Mouse (Mus musculus) kidney, postnatal 0 days (tissue): ENCODE data around the gene Rbm48. TPM values are rescaled to one million over a fixed set of nuclear protein-coding genes. Genes with fewer than 3 reads are reported as not detected.

Experiments
- ATAC-seq: fragments of 200-750 bp; cut with Nextera tagmentation; replicated peaks from 2 replicates; pipeline ENCODE4 v1.8.0; 2017; ENCODE audit warnings: low read depth, moderate number of reproducible peaks, moderate TSS enrichment, moderate library complexity; ENCODE audit not compliant: low FRiP score
- DNase-seq: peaks from one replicate; pipeline ENCODE4 v3.0.0-alpha.2; 2016; ENCODE audit warnings: low spot score
- H3K27ac ChIP-seq: fragments of 300-500 bp; sonication (generic); 2 replicates; pipeline ENCODE4 v1.5.1; 2014; ENCODE audit warnings: mild to moderate bottlenecking
- H3K27me3 ChIP-seq: fragments of 300-500 bp; sonication (generic); 2 replicates; pipeline ENCODE4 v1.6.1; 2014; ENCODE audit warnings: low read length, mixed read lengths; ENCODE audit not compliant: insufficient read depth
- H3K36me3 ChIP-seq: fragments of 300-500 bp; sonication (generic); 2 replicates; pipeline ENCODE4 v1.6.1; 2014; ENCODE audit warnings: low read length, mixed read lengths; ENCODE audit not compliant: insufficient read depth
- H3K4me1 ChIP-seq: fragments of 300-500 bp; sonication (generic); replicated peaks from 2 replicates; pipeline ENCODE4 v1.6.1; 2014; ENCODE audit warnings: antibody characterized with exemption, low read length, mixed read lengths; ENCODE audit not compliant: insufficient read depth
- H3K4me2 ChIP-seq: fragments of 300-500 bp; sonication (generic); 2 replicates; pipeline ENCODE4 v1.6.1; 2014; ENCODE audit warnings: mild to moderate bottlenecking, low read length, moderate library complexity, mixed read lengths
- H3K4me3 ChIP-seq: fragments of 300-500 bp; sonication (generic); replicated peaks from 2 replicates; pipeline ENCODE4 v1.5.1; 2014; ENCODE audit warnings: low read depth, low read length
- H3K9ac ChIP-seq: fragments of 300-500 bp; sonication (generic); 2 replicates; pipeline ENCODE4 v1.6.1; 2014; ENCODE audit warnings: low read depth, low read length
- H3K9me3 ChIP-seq: fragments of 300-500 bp; sonication (generic); replicated peaks from 2 replicates; pipeline ENCODE4 v1.6.1; 2016; ENCODE audit warnings: low read length, inconsistent platforms, mixed read lengths
- CTCF ChIP-seq: IDR thresholded peaks from 2 replicates; pipeline ENCODE4 v1.5.1; 2016; ENCODE audit warnings: antibody characterized with exemption, low read depth, mild to moderate bottlenecking, moderate library complexity
- WGBS: fragments of 180-500 bp; shearing (Covaris S2); extraction: QIAGEN DNeasy Blood & Tissue Kit; methylation state at CpG from one replicate; pipeline ENCODE4 v1.1.7; 2014; 5-methylcytosine and 5-hydroxymethylcytosine counted together
- polyA plus RNA-seq: library from polyadenylated mRNA; unstranded; fragments of >200 nt; fragmentation: Nextera tagmentation; extraction: Ambion mirVana; gene quantifications from 2 replicates; pipeline ENCODE4 v1.2.1, GENCODE M21; 2015

The Rbm48 gene
- 10.2 and 12.1 TPM in 2 replicates for polyA plus RNA-seq

DNA sequence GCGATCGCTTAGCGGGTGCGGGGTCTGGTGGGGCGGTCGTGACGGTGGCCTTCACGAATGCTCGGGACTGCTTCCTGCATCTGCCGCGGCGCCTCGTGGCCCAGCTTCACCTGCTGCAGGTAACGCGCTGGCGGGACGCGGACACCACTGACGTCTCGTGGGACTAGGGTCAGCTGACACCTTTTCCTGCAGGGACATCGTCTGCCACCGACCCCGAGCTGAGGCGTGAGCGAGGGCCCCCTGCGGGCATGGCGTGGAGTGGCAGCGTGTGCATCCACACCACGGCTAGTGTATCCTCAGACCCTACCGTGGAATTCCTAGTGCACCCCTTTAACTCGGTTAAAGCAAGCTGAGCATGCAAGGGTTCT lies at the start of gene Rbm48:
TSS of gene Rbm48 (minus strand) at position 187 of the 368 bp plus-strand sequence.
- Histone ChIP-seq H3K36me3 (no peaks in the 10 kb centered on the region), H3K27ac (peak within 1 kb of the TSS; percentile 81), H3K27me3 (no peaks in the 10 kb centered on the region), H3K9ac (peak within 1 kb of the TSS; percentile 69), H3K9me3 (no peaks in the 10 kb centered on the region), H3K4me2 (peak within 1 kb of the TSS; percentile 91), H3K4me3 (peak within 1 kb of the TSS; percentile 81), H3K4me1 (no peaks in the 10 kb centered on the region)
- DNase-seq = peak; percentile 81
- WGBS = under 1% methylated on average over 31 of the region's 31 CpGs
- ATAC-seq = peak; percentile 89
- TF ChIP-seq CTCF = peak; percentile 66

- Histone ChIP-seq H3K4me3 (no peak overlapping the region), H3K27ac (no peak overlapping the region), H3K4me2 (no peak overlapping the region), H3K9me3 (no peaks in the 10 kb centered on the region), H3K9ac (no peak overlapping the region), H3K27me3 (no peaks in the 10 kb centered on the region), H3K36me3 (peaks cover 22% of the 10 kb centered on the region), H3K4me1 (no peaks in the 10 kb centered on the region)
- ATAC-seq = no peak
- WGBS = 82% methylated on average over 6 of the region's 6 CpGs
- DNase-seq = no peak
- no peak for TF ChIP-seq CTCF
Observed at GRCm38 (mm10) chr5:3645326-3645725, 48.9 kb upstream of the Rbm48 start.

DNA sequence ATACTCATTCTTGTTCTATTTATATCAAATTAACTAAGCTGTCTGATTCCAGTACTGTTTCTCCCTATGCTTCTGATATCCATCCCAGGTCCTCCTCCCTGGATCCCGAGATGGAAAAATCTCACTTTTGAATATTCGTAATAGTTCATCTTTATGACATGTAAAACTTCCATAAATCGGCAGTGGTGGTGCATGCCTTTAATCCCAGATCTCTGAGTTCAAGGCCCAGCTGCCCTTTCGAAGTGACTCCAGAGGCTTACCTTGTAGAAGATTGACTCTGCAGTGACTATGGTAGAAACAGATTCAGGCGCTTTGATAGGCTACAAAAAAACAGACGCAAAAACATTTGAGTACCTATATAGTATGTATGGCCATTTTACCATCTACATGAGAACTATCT lies 48.2 kb upstream of the Rbm48 start:
- Histone ChIP-seq H3K27ac (no peak overlapping the region), H3K36me3 (peaks cover 22% of the 10 kb centered on the region), H3K9ac (no peak overlapping the region), H3K27me3 (no peaks in the 10 kb centered on the region), H3K4me2 (no peak overlapping the region), H3K4me3 (no peak overlapping the region), H3K9me3 (no peaks in the 10 kb centered on the region), H3K4me1 (no peaks in the 10 kb centered on the region)
- DNase-seq = no peak
- WGBS = 95% methylated on average over 6 of the region's 6 CpGs
- TF ChIP-seq CTCF = no peak
- no peak for ATAC-seq

GRCm38 (mm10) chr5:3635286-3635685 lies 38.9 kb upstream of the Rbm48 start:
- no peaks in the 10 kb centered on the region for H3K9me3 ChIP-seq
- H3K27ac ChIP-seq = no peak overlapping the region
- TF ChIP-seq CTCF = no peak
- no peak for DNase-seq
- H3K36me3 ChIP-seq = 0 out of 2 replicates have a peak, but pooled peaks cover 15% of the 10 kb centered on the region
- no peak overlapping the region for H3K4me3 ChIP-seq
- ATAC-seq = no peak
- no peaks in the 10 kb centered on the region for H3K4me1 ChIP-seq
- WGBS = 79% methylated on average over 8 of the region's 8 CpGs
- no peak overlapping the region for H3K4me2 ChIP-seq
- H3K9ac ChIP-seq = no peak overlapping the region
- H3K27me3 ChIP-seq = no peaks in the 10 kb centered on the region

DNA sequence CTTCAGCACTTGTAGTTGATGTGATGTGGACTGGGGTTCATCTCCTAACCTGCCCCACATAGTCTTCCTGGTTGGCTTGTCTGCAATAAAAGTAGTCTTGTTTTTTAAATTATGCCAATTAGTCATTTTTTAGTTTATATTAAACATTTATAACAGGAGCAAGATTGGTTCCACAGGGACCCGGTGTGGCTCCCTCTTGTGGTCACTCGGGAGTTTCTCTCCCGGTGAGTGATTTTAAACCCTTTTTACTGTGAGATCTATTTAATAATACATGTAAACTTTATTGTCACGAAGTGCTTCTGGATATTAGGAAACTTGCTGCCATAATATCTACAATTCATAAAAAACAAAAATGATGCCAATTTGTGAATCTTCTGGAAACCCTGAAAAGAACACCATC lies 37.6 kb upstream of the Rbm48 start:
- no peak overlapping the region for H3K9ac ChIP-seq
- DNase-seq = peak; percentile 7
- no peaks in the 10 kb centered on the region for H3K27me3 ChIP-seq
- no peak overlapping the region for H3K27ac ChIP-seq
- H3K4me3 ChIP-seq = no peak overlapping the region
- no peaks in the 10 kb centered on the region for H3K9me3 ChIP-seq
- no peak for ATAC-seq
- WGBS = 74% methylated on average over 4 of the region's 4 CpGs
- H3K36me3 ChIP-seq = 0 out of 2 replicates have a peak, but pooled peaks cover 15% of the 10 kb centered on the region
- peak; percentile 55 for TF ChIP-seq CTCF
- H3K4me2 ChIP-seq = no peak overlapping the region
- no peaks in the 10 kb centered on the region for H3K4me1 ChIP-seq

GRCm38 (mm10) chr5:3633315-3633714 lies 36.9 kb upstream of the Rbm48 start:
- Histone ChIP-seq H3K27ac (no peak overlapping the region), H3K4me1 (no peaks in the 10 kb centered on the region), H3K9me3 (no peaks in the 10 kb centered on the region), H3K4me2 (no peak overlapping the region), H3K4me3 (no peak overlapping the region), H3K36me3 (0 out of 2 replicates have a peak, but pooled peaks cover 15% of the 10 kb centered on the region), H3K27me3 (no peaks in the 10 kb centered on the region), H3K9ac (no peak overlapping the region)
- no peak for TF ChIP-seq CTCF
- DNase-seq = no peak
- ATAC-seq = no peak
- WGBS = 92% methylated on average over 13 of the region's 13 CpGs

GRCm38 (mm10) chr5:3632285-3632684 lies 35.9 kb upstream of the Rbm48 start:
- DNase-seq = no peak
- Histone ChIP-seq H3K27me3 (no peaks in the 10 kb centered on the region), H3K4me1 (no peaks in the 10 kb centered on the region), H3K9me3 (no peaks in the 10 kb centered on the region), H3K9ac (no peak overlapping the region), H3K4me2 (no peak overlapping the region), H3K36me3 (0 out of 2 replicates have a peak, but pooled peaks cover 15% of the 10 kb centered on the region), H3K4me3 (no peak overlapping the region), H3K27ac (no peak overlapping the region)
- no peak for TF ChIP-seq CTCF
- no peak for ATAC-seq
- 72% methylated on average over 5 of the region's 5 CpGs for WGBS
